Mouse (Mus musculus): ENCODE measurements around the gene Btbd10.

Gene Btbd10

GRCm38 (mm10) chr7:113368746-113369619 is at the start of gene Btbd10:
Btbd10 (minus strand) TSS chr7:113369392.
- DNase-seq (ENCODE audit: low spot score in 2 of 2), result peak; percentile 94 to 98

DNA sequence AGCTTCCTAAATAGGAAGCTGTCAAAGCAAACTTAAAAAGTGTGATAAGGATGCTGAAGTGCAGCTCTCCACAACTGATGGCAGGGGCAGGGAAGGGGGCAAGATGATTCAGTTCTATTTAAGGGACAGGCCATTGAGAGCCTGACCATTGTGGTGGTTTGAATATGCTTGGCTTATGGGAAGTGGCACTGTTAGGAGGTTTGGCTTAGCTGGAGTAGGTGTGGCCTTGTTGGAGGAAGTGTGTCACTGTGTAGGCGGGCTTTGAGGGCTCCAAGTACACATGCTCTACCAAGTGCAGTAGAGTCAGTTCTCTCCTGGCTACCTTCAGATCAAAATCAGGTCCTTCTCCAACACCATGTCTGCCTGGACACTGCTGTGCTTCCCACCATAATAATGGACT is 47.3 kb upstream of the Btbd10 start:
- DNase-seq (ENCODE audit: low spot score in 2 of 2), result no peak

DNA sequence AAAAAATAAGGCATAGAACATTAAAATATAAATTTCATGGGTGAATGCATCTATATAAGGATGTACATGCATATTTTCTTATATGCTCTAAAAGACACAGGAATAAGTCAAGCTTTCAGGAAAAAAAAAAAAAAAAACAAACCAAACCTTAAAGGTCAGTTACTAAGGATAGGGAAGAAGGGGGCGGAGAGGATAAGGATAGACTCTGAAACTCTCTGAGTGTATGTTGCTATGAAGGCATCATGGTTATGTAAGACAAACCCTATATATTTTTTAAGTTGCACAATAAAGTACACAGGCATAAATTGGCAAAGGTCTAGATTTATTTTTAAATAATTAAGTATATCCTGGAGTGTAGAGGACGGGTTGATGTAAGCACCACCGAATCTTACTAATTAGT is 46.1 kb upstream of the Btbd10 start:
- DNase-seq (ENCODE audit: low spot score in 2 of 2), result no peak

- no peak for DNase-seq (ENCODE audit: low spot score in 2 of 2)
Measured at GRCm38 (mm10) chr7:113408712-113409111, 39.5 kb upstream of the Btbd10 start.

- no peak for DNase-seq (ENCODE audit: low spot score in 2 of 2)
Measured at GRCm38 (mm10) chr7:113398083-113398482, 28.9 kb upstream of the Btbd10 start.

DNA sequence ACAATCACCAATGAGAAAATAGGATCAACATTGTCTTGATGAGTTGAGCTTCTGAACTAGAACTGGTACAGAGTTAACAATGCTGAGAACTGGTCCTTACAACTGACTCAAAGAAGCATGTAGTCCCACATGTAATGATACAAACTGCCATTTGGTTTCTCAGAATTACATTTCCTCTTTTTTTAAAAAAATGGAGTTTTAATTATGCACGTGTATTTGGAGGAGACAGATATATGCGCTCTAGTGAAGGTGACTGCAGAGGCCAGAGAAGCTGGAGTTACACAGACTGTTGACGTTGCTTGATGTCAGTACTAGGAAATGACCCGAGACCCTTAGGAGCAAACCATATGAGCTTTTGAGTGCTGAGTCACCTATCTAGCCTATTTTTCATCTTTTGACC is 27.5 kb upstream of the Btbd10 start:
- DNase-seq (ENCODE audit: low spot score in 2 of 2), result no peak

DNA sequence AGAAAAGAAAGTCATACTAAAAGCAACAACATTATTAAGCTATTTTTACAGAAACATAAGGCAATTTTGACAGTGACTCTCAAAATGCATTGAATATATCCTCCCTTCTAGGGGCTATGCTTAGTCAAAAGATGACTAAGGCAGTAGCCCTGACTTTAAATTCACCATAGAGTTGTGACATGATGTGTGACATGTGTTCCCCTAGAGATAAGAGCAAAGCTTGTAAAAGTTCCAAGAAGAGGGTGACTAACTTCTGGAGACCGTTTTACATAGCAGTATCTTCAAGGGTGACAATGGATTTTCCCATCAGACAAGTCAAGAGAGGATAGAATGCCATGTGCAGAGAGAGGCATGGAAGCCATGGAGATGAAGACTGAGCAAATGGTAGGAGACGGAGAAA is 22.4 kb upstream of the Btbd10 start:
- DNase-seq (ENCODE audit: low spot score in 2 of 2), result no peak

DNA sequence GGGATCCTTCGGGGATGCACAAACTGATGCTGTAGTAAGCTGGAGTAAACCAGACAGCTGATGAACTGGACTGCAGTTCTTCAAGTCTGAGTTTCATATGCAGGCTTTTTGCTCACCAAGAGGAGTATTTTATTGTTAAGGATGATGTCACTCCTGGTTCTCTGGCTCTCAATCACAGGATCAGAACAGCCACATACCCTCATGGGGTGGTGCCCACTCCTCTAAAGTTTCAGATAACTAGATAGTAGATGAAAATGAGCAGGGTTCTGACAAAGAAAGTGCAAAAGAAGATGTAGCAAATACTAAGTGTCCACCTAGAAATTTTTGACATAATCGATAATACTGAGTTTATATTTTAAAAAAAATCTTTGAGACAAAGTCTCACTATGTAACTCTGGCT is 19.3 kb upstream of the Btbd10 start, which contains the start of gene Pth:
Pth (minus strand) TSS at position 101 of the 400 bp plus-strand sequence.
- DNase-seq (ENCODE audit: low spot score in 2 of 2), result no peak

GRCm38 (mm10) chr7:113377875-113378658 is 8.9 kb upstream of the Btbd10 start:
- peak; percentile 52 to 76 for DNase-seq (ENCODE audit: low spot score in 2 of 2)

DNA sequence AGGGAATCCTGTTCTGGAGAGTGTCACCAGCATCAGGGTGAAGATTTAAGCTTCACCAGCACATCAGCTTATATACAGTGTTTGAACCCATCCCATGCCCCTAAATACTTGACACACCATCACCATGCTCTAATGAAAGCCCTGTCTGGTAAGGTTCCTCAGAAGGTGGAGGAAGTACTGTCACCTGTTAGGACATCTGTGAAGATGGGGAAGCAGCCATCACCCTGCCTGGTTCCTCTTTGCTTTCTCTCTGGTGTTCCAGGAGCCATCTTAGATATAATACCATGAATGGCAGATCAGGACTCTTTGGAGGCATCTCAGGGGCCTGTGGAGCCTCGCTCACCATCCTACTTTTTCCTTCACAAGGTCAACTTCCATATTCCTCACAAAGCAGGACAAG is 3.5 kb upstream of the Btbd10 start:
- DNase-seq (ENCODE audit: low spot score in 2 of 2), result no peak

DNA sequence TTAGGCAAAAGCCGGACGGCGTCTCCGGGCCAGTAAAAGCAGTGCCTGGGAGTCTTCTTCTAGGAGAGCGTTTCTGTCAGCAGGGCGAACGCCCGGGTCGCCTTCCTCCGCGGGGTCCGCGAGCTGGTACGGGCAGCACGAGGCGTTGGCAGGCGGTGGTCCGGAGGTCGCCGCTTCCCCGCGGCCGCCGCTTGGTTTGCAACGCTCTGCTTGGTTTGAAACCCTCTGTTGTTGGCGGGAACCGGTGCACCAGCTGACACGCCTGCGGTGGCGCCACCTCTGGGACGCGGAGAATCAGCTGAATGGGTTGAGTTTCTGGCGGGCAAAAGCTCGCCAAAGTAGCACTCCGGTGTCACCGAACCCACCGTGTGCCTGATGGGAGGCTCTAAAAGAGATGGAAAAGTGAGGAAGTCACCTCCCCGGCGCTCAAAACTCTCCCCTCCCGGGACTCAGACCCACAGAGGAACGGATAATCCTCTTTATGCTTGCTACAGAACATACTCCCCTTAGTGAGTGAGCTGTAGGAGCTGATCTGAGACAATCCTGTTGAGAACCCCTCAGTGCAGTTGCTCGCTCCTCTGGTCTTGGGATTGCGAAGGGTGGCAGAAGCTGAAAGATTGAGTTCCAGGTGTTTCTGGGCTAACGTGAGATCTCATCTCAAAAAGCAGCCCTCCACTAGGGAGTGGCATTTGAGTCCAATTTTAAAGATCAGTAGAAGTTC is 588 bp upstream of the Btbd10 start:
- peak; percentile 63 to 67 for DNase-seq (ENCODE audit: low spot score in 2 of 2)

GRCm38 (mm10) chr7:113367440-113367839 is 1.8 kb downstream of the Btbd10 start:
- DNase-seq (ENCODE audit: low spot score in 2 of 2), result no peak

DNA sequence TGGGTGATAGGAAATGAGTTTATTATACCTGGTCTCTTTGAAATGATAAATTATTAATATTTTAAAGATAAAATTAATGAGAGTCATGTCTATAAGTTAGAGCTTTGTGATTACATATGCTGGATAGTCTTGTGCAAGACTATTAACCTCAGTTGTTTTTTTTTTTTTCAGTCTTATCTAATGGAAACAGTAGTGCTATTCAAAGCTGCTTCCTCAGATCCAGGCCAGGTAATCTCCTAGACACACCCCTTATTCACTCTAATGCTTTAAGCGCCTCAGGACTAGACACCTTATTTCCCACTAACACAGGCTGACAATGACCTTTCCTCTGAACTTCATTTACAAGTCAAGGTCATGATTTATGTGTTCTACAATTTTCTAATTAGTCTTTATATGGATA is 20.1 kb downstream of the Btbd10 start:
- DNase-seq (ENCODE audit: low spot score in 2 of 2), result no peak

DNA sequence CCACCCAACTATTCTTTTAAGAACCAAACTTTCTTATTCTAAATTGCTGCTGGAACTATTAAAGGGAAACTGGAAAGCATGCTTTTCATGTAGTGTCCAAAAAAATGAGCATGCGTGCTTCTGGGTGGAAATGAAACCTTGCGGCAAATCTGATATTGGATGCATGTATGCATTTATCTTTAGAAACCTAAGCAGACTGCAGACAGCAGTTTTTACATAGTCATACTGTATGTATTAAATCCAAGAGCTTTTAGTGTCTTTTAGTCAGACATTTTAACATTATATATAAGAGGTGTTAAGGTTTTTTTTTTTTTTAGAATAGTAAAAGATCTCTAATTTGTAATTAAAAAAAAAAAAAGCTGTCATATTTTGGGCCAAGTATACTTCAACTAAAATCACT is 21.5 kb downstream of the Btbd10 start:
- no peak for DNase-seq (ENCODE audit: low spot score in 2 of 2)

DNA sequence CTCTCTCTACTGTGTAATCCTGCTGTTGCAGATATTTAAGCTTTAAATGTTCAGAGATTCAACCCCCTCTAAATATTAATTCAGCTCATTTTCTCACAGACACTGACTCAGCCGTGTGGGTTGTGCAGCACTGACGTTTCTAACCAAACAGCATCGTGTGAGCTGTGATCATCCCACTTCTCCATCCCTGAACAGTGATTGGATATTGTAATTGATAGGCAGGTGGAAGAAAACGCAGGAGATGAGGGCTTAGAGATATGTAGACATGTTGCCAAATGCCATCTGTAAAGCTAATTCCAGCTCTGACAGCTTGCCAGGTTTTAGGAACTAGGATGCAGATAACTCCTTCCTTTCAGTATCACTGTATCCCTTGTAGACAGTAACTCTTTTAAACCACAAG is 21.9 kb downstream of the Btbd10 start:
- DNase-seq (ENCODE audit: low spot score in 2 of 2), result no peak

DNA sequence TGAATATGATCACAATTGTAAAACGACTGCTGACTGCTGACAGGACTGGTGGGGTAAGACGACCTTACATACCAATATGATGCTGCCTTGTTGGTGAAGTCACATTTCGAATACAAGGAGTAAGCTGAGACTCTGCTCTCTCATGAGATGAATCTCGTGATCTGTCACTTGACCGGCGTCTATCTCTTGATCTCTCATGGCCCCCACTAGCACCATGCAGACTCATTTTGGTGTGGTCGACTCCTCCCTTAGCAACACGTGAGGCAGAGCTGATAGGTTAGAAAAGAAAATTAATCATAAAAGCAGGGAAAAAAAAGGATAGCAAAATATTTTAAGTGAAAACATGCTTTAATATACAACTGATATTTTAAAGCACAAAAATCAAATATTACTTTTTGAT is 33.9 kb downstream of the Btbd10 start:
- DNase-seq (ENCODE audit: low spot score in 2 of 2), result no peak

GRCm38 (mm10) chr7:113334036-113334435 is 35.2 kb downstream of the Btbd10 start:
- DNase-seq (ENCODE audit: low spot score in 2 of 2), result no peak

GRCm38 (mm10) chr7:113320128-113320527 is 49.1 kb downstream of the Btbd10 start:
- DNase-seq (ENCODE audit: low spot score in 2 of 2), result no peak

DNA sequence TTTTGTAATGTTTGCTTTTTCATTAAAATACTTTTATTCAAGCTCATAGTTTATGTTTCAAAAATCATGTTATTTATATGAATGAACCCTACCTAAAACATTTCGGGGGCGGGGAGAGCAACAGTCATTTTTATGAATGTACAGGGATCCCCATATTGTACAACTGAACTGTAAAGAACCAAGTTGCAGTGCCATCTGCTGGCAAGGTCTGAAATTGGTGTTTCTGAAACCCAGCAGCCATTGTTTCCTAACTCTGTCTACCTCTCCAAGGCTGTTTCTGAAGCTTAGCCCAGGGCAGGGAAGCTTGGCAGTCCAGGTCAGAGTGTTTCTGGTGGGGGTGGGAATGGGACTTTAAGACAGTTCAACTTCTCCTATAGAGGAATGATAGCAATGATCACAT is 57.4 kb downstream of the Btbd10 start:
- no peak for DNase-seq (ENCODE audit: low spot score in 2 of 2)

GRCm38 (mm10) chr7:113310136-113310535 is 59.1 kb downstream of the Btbd10 start:
- no peak for DNase-seq (ENCODE audit: low spot score in 2 of 2)

GRCm38 (mm10) chr7:113297813-113298212 is 71.4 kb downstream of the Btbd10 start:
- no peak for DNase-seq (ENCODE audit: low spot score in 2 of 2)
